Mouse (Mus musculus) heart, embryonic 15.5 days (tissue): ENCODE results near the gene Eif4enif1. TPM values are rescaled to one million over a fixed set of nuclear protein-coding genes. Genes with fewer than 3 reads are reported as not detected.
"Not testable (repeated sequence)": the region's sequence is repeated elsewhere in the genome, so short reads cannot be mapped to it uniquely, and the experiment has no call there.

Experiments
- ATAC-seq: fragments of 200-750 bp; cut with Nextera tagmentation; replicated peaks from 2 replicates; pipeline ENCODE4 v1.8.0; 2017; ENCODE audit warnings: low read depth, moderate TSS enrichment; ENCODE audit not compliant: insufficient number of reproducible peaks, insufficient read depth, low FRiP score
- H3K27ac ChIP-seq: fragments of 300-500 bp; sonication (generic); 2 replicates; pipeline ENCODE4 v1.5.1; 2015; ENCODE audit warnings: mild to moderate bottlenecking, inconsistent platforms
- H3K27me3 ChIP-seq: fragments of 300-500 bp; sonication (generic); 2 replicates; pipeline ENCODE4 v1.6.1; 2015; ENCODE audit warnings: inconsistent platforms
- H3K36me3 ChIP-seq: fragments of 300-500 bp; sonication (generic); 2 replicates; pipeline ENCODE4 v1.6.1; 2015; ENCODE audit warnings: mild to moderate bottlenecking, inconsistent platforms
- H3K4me1 ChIP-seq: fragments of 300-500 bp; sonication (generic); replicated peaks from 2 replicates; pipeline ENCODE4 v1.6.1; 2015; ENCODE audit warnings: inconsistent platforms
- H3K4me2 ChIP-seq: fragments of 300-500 bp; sonication (generic); 2 replicates; pipeline ENCODE4 v1.6.1; 2015; ENCODE audit warnings: inconsistent platforms, mild to moderate bottlenecking, moderate library complexity
- H3K4me3 ChIP-seq: fragments of 300-500 bp; sonication (generic); 2 replicates; pipeline ENCODE4 v1.5.1; 2015; ENCODE audit warnings: mild to moderate bottlenecking, inconsistent platforms
- H3K9ac ChIP-seq: fragments of 300-500 bp; sonication (generic); 2 replicates; pipeline ENCODE4 v1.6.1; 2015; ENCODE audit warnings: mild to moderate bottlenecking, inconsistent platforms
- H3K9me3 ChIP-seq: fragments of 300-500 bp; sonication (generic); replicated peaks from 2 replicates; pipeline ENCODE4 v1.6.1; 2016; ENCODE audit warnings: inconsistent platforms
- WGBS: fragments of 180-500 bp; shearing (Covaris S2); methylation state at CpG from one replicate; pipeline ENCODE4 v1.1.7; 2015; ENCODE audit warnings: mixed read lengths; 5-methylcytosine and 5-hydroxymethylcytosine counted together
- polyA plus RNA-seq: library from polyadenylated mRNA; unstranded; fragments of >200 nt; fragmentation: Nextera tagmentation; extraction: Ambion mirVana; gene quantifications from 2 replicates; pipeline ENCODE4 v1.2.1, GENCODE M21; 2015

Gene Eif4enif1
- polyA plus RNA-seq: 29.4 and 37.4 TPM in 2 replicates

GRCm38 (mm10) chr11:3202231-3202701 is at the start of gene Eif4enif1:
TSS of gene Eif4enif1 (plus strand) at chr11:3202392.
- ATAC-seq: peak; percentile 61
- under 1% methylated on average over 43 of the region's 57 CpGs for WGBS

GRCm38 (mm10) chr11:3153666-3154397 is 48.4 kb upstream of the Eif4enif1 start:
- not testable (repeated sequence) for H3K27ac ChIP-seq, H3K9ac ChIP-seq, H3K9me3 ChIP-seq, H3K4me2 ChIP-seq, H3K4me1 ChIP-seq, H3K4me3 ChIP-seq, H3K36me3 ChIP-seq, H3K27me3 ChIP-seq
- peak; percentile 33 for ATAC-seq
- 65% methylated on average over 1 of the region's 1 CpGs for WGBS

More at GRCm38 (mm10) chr11:3202231-3202701, at the start of gene Eif4enif1:
- Histone ChIP-seq H3K27me3 (no peaks in the 10 kb centered on the region), H3K4me3 (peak within 1 kb of the TSS; percentile 48), H3K4me1 (0 out of 2 replicates have a peak, but pooled peaks cover 3% of the 10 kb centered on the region), H3K4me2 (peak within 1 kb of the TSS; percentile 40), H3K9ac (peak within 1 kb of the TSS; percentile 52), H3K36me3 (peaks cover 13% of the 10 kb centered on the region; the same call in 1 of the 2 replicates), H3K9me3 (no peaks in the 10 kb centered on the region), H3K27ac (peak within 1 kb of the TSS; percentile 48)

- H3K4me3 ChIP-seq, H3K9ac ChIP-seq, H3K4me1 ChIP-seq, H3K9me3 ChIP-seq, H3K27me3 ChIP-seq, ATAC-seq, H3K27ac ChIP-seq, H3K36me3 ChIP-seq, H3K4me2 ChIP-seq: not testable (repeated sequence)
- 75% methylated on average over 3 of the region's 3 CpGs for WGBS
Observed at GRCm38 (mm10) chr11:3156991-3157390, 45.2 kb upstream of the Eif4enif1 start.

GRCm38 (mm10) chr11:3157996-3158395 is 44.2 kb upstream of the Eif4enif1 start:
- H3K4me3 ChIP-seq, H3K4me2 ChIP-seq, H3K27me3 ChIP-seq, H3K36me3 ChIP-seq, H3K4me1 ChIP-seq, H3K9ac ChIP-seq, ATAC-seq, H3K27ac ChIP-seq: not testable (repeated sequence)
- peaks cover 13% of the 10 kb centered on the region for H3K9me3 ChIP-seq
- WGBS: 93% methylated on average over 6 of the region's 6 CpGs

- not testable (repeated sequence) for H3K36me3 ChIP-seq, H3K27ac ChIP-seq, H3K9ac ChIP-seq, ATAC-seq, H3K4me1 ChIP-seq, H3K4me2 ChIP-seq, H3K27me3 ChIP-seq, H3K4me3 ChIP-seq
- WGBS: 83% methylated on average over 4 of the region's 4 CpGs
- peaks cover 11% of the 10 kb centered on the region for H3K9me3 ChIP-seq
Observed at GRCm38 (mm10) chr11:3158800-3159199, 43.4 kb upstream of the Eif4enif1 start.

- WGBS: 51% methylated on average over 1 of the region's 2 CpGs
- not testable (repeated sequence) for H3K27me3 ChIP-seq, ATAC-seq
Observed at GRCm38 (mm10) chr11:3161370-3161769, 40.8 kb upstream of the Eif4enif1 start.

GRCm38 (mm10) chr11:3162236-3162897 is 39.8 kb upstream of the Eif4enif1 start:
- H3K27me3 ChIP-seq, H3K4me2 ChIP-seq, H3K27ac ChIP-seq, H3K4me3 ChIP-seq, H3K36me3 ChIP-seq, H3K4me1 ChIP-seq, H3K9ac ChIP-seq: not testable (repeated sequence)
- H3K9me3 ChIP-seq: peaks cover 11% of the 10 kb centered on the region
- peak; percentile 40 for ATAC-seq
- 60% methylated on average over 5 of the region's 5 CpGs for WGBS

More at GRCm38 (mm10) chr11:3161370-3161769, 40.8 kb upstream of the Eif4enif1 start:
- peaks cover 11% of the 10 kb centered on the region for H3K9me3 ChIP-seq
- not testable (repeated sequence) for H3K36me3 ChIP-seq, H3K27ac ChIP-seq, H3K4me3 ChIP-seq, H3K4me2 ChIP-seq, H3K4me1 ChIP-seq, H3K9ac ChIP-seq

- not testable (repeated sequence) for H3K4me1 ChIP-seq, H3K4me2 ChIP-seq, H3K27ac ChIP-seq, H3K4me3 ChIP-seq, H3K36me3 ChIP-seq, H3K27me3 ChIP-seq, H3K9ac ChIP-seq, ATAC-seq
- H3K9me3 ChIP-seq: peaks cover 14% of the 10 kb centered on the region
- 81% methylated on average over 2 of the region's 2 CpGs for WGBS
Observed at GRCm38 (mm10) chr11:3163122-3163521, 39.1 kb upstream of the Eif4enif1 start.

- not testable (repeated sequence) for H3K9ac ChIP-seq, H3K36me3 ChIP-seq, H3K27ac ChIP-seq, H3K4me2 ChIP-seq, H3K4me1 ChIP-seq, ATAC-seq, H3K4me3 ChIP-seq, H3K27me3 ChIP-seq
- 39% methylated on average over 3 of the region's 3 CpGs for WGBS
- H3K9me3 ChIP-seq: peaks cover 14% of the 10 kb centered on the region
Observed at GRCm38 (mm10) chr11:3163661-3164060, 38.5 kb upstream of the Eif4enif1 start.

GRCm38 (mm10) chr11:3165210-3165782 is 36.9 kb upstream of the Eif4enif1 start:
- peak; percentile 27 for ATAC-seq
- H3K4me3 ChIP-seq, H3K9ac ChIP-seq, H3K27ac ChIP-seq, H3K4me2 ChIP-seq, H3K27me3 ChIP-seq, H3K36me3 ChIP-seq, H3K4me1 ChIP-seq: not testable (repeated sequence)
- peaks cover 14% of the 10 kb centered on the region for H3K9me3 ChIP-seq
- WGBS: 63% methylated on average over 3 of the region's 5 CpGs

GRCm38 (mm10) chr11:3166321-3166720 is 35.9 kb upstream of the Eif4enif1 start:
- H3K9ac ChIP-seq, H3K36me3 ChIP-seq, H3K4me2 ChIP-seq, H3K27ac ChIP-seq, H3K4me3 ChIP-seq, H3K27me3 ChIP-seq, ATAC-seq, H3K4me1 ChIP-seq: not testable (repeated sequence)
- H3K9me3 ChIP-seq: peaks cover 13% of the 10 kb centered on the region
